Mouse (Mus musculus): ENCODE data around the gene 2510039O18Rik. TPM values are rescaled to one million over a fixed set of nuclear protein-coding genes. Genes with fewer than 3 reads are reported as not detected.

2510039O18Rik gene
- polyA plus RNA-seq (2016; fragmentation: Nextera tagmentation; extraction: Ambion mirVana), result 25.4 and 25.6 TPM in 2 replicates

DNA sequence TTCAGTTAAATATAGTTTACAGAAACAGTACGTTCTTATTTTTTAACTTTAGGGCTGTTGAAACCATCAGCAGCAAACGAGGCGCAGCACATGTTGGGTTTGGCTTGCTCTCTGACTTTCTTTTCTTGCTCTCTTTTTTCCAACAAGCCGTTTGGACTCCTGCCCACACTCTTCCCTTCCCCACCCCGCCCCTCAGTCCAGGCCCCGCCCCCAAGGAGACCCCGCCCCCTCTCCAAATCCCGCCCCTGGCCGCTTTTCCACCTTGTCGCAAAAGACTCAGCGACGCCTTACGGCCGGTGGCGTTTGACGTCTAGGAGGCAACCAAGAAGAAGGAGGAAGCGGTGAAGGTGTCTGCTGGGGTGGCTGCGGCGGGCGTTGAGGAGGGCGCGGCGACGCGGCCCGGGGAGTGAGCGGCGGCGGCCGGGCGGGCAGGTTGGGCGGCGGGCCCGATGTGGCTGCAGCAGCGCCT, at the start of gene 2510039O18Rik:
Gene 2510039O18Rik, plus strand, starts transcription at position 320 of the 469 bp plus-strand sequence.
- peak; percentile 44 for ATAC-seq (ENCODE audit: insufficient number of reproducible peaks, insufficient read depth, low FRiP score, low TSS enrichment)
- H3K27ac ChIP-seq, result peak within 1 kb of the TSS; percentile 91
- H3K9me3 ChIP-seq, result no peaks in the 10 kb centered on the region
- H3K4me3 ChIP-seq, result peak within 1 kb of the TSS; percentile 97
- H3K4me1 ChIP-seq, result peaks cover 30% of the 10 kb centered on the region
- H3K36me3 ChIP-seq, result peaks cover 24% of the 10 kb centered on the region
- no peaks in the 10 kb centered on the region for H3K27me3 ChIP-seq
- H3K9ac ChIP-seq, result peak within 1 kb of the TSS; percentile 92
- H3K4me2 ChIP-seq (replicated peaks), result peak within 1 kb of the TSS; percentile 99
- WGBS, result under 1% methylated on average over 25 of the region's 35 CpGs

DNA sequence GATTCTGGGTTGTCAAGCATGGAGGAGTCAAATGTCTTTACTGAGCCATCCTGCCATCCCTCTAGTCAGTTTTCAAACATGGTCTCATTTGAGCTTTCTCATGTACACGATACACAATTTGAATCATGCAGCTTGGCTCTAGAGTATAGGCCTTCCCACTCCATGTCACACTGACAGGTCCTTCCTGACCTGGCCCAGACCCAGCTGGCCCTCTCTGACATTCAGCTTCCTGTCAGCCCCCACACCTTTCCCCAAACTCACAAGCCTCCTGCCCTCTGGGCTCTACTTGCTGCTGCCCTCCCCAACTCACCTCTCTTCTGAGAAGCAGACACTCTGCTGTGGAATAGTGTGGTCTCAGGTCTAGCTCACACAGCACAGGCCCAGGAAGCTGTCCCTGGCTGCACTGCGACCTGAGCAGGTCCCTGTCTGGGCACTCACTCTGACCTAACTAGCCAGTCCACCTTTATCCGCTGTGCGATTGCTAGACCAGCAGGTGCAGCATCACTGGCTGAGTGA, 44.8 kb upstream of the 2510039O18Rik start:
- Histone ChIP-seq H3K9ac (no peak overlapping the region), H3K4me3 (no peak overlapping the region), H3K27ac (no peak overlapping the region), H3K36me3 (peaks cover 81% of the 10 kb centered on the region), H3K4me2 (replicated peaks) (no peak overlapping the region), H3K27me3 (no peaks in the 10 kb centered on the region), H3K4me1 (no peaks in the 10 kb centered on the region), H3K9me3 (no peaks in the 10 kb centered on the region)
- 91% methylated on average over 4 of the region's 4 CpGs for WGBS
- no peak for ATAC-seq (ENCODE audit: insufficient number of reproducible peaks, insufficient read depth, low FRiP score, low TSS enrichment)

DNA sequence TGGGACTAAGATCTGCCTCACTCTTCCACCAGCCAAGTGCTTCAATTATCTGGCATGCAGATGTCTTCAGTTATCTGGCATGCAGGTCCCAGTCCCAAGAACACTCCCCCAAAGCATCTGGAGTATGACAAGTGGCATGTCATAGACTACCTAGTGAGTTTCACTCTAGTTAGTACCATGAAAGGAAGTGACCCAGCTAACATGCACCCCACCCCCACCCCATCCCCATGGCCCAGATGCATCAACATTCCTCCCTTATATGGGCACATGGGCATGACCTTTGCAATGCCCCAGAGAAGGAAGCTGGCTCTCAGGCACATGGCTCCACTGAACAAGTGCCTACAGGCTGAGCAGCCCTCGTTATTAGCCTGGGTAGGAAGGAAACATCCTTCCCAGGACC, 44.3 kb upstream of the 2510039O18Rik start:
- 37% methylated on average over 1 of the region's 1 CpGs for WGBS
- Histone ChIP-seq H3K4me3 (no peak overlapping the region), H3K36me3 (peaks cover 78% of the 10 kb centered on the region), H3K9me3 (no peaks in the 10 kb centered on the region), H3K9ac (no peak overlapping the region), H3K27ac (no peak overlapping the region), H3K4me1 (no peaks in the 10 kb centered on the region), H3K4me2 (replicated peaks) (no peak overlapping the region), H3K27me3 (no peaks in the 10 kb centered on the region)
- no peak for ATAC-seq (ENCODE audit: insufficient number of reproducible peaks, insufficient read depth, low FRiP score, low TSS enrichment)

DNA sequence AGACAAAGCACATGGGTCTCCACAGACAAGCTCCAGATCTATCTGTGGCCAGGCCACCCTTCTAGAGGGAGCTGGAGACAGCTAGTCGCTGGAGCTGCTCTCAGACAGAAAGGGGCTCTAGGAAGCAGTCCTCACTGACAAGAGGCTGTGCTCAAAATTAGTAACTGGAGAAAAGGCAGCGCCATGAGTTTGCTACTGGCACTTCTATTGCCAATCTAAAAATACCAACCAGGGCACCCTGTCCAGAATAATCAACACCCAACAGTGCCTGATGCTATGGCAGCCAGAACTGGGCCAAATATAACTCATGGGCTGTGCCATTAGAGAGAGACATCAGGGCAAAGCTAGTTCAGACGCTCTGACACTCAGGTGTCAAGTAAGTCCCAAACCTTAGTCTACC, 43.3 kb upstream of the 2510039O18Rik start:
- no peak for ATAC-seq (ENCODE audit: insufficient number of reproducible peaks, insufficient read depth, low FRiP score, low TSS enrichment)
- H3K9me3 ChIP-seq, result no peaks in the 10 kb centered on the region
- H3K4me1 ChIP-seq, result no peaks in the 10 kb centered on the region
- no peak overlapping the region for H3K4me2 ChIP-seq (replicated peaks)
- no peak overlapping the region for H3K27ac ChIP-seq
- H3K9ac ChIP-seq, result no peak overlapping the region
- H3K27me3 ChIP-seq, result no peaks in the 10 kb centered on the region
- WGBS, result 89% methylated on average over 3 of the region's 3 CpGs
- H3K4me3 ChIP-seq, result no peak overlapping the region
- H3K36me3 ChIP-seq, result peaks cover 71% of the 10 kb centered on the region

DNA sequence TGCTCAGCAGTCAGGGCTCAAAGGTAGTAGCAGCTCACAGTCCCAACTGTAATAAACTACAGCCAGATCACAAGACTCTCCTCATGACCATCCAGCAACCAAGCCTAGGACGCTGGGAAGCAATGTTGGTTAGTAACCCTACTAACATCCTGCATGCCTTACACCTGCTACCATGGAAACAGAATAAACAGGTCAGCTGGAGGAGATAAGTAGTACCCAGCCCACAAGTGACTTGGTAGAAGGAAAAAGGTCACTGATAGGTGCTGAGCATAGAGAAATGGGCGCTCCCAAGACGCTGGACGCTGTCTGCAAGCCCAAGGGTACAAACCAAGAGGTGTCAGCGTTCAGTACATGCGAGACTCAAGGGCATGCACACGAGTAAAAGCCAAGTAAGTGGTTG, 40.2 kb upstream of the 2510039O18Rik start:
- peaks cover 51% of the 10 kb centered on the region for H3K36me3 ChIP-seq
- H3K27me3 ChIP-seq, result no peaks in the 10 kb centered on the region
- H3K4me1 ChIP-seq, result peaks cover 13% of the 10 kb centered on the region
- 89% methylated on average over 7 of the region's 7 CpGs for WGBS
- no peak overlapping the region for H3K4me3 ChIP-seq
- no peak for ATAC-seq (ENCODE audit: insufficient number of reproducible peaks, insufficient read depth, low FRiP score, low TSS enrichment)
- no peaks in the 10 kb centered on the region for H3K9me3 ChIP-seq
- no peak overlapping the region for H3K4me2 ChIP-seq (replicated peaks)
- H3K27ac ChIP-seq, result no peak overlapping the region
- no peak overlapping the region for H3K9ac ChIP-seq

DNA sequence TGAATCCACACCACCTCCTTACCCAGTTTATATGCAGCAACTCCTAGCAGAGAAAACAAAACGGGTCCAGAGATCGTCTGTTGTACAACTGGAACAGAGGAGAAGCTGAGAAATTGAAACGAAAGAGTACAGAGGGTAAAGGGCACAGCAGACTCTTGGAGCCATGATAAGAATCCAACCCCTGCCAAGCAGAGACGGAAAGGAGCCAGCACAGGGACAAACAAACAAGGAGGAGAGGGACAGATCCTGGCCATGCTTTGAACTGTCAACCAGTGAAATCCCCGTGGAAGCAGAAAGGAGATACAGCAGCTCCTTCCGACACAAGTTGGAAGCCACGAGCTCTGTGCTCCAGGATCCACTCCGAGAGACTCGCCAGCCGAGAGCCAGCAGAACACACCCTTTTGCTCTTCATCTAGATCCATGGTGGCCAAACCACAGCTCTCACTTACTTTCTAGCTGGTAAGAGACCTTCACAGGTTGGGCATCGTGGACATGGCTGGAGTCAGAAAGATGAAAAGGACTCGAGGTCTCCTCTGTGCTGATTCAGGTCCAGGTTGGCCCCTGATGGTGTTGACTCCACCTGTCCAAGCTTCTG, 37.7 kb upstream of the 2510039O18Rik start:
- H3K9ac ChIP-seq, result no peak overlapping the region
- 86% methylated on average over 12 of the region's 12 CpGs for WGBS
- no peaks in the 10 kb centered on the region for H3K9me3 ChIP-seq
- H3K4me3 ChIP-seq, result no peak overlapping the region
- H3K4me2 ChIP-seq (replicated peaks), result no peak overlapping the region
- peaks cover 13% of the 10 kb centered on the region for H3K4me1 ChIP-seq
- H3K27me3 ChIP-seq, result no peaks in the 10 kb centered on the region
- ATAC-seq (ENCODE audit: insufficient number of reproducible peaks, insufficient read depth, low FRiP score, low TSS enrichment), result no peak
- H3K27ac ChIP-seq, result no peak overlapping the region
- peaks cover 26% of the 10 kb centered on the region for H3K36me3 ChIP-seq

DNA sequence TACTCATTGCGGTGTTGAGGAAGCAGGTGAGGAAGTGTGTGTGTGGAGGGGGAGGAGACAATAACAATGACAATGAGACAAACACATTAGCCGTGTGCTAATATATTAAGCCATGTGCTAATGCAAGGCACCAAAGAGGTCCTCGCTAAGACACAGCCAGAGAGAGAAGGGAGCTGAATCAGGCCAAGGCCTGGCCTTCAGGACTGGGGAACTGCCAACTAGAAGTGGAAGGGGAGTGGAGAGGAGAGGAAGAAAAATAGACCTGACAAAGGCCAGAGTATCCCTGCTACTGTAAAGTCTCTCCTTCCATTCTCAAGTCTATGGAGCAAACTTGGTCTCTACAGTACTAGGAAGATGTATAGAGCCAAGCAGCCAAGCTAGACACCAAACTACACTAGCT, 37.1 kb upstream of the 2510039O18Rik start:
- no peak overlapping the region for H3K27ac ChIP-seq
- no peaks in the 10 kb centered on the region for H3K27me3 ChIP-seq
- peak overlapping the region; percentile 86 for H3K4me3 ChIP-seq
- peaks cover 20% of the 10 kb centered on the region for H3K36me3 ChIP-seq
- no peaks in the 10 kb centered on the region for H3K9me3 ChIP-seq
- peaks cover 13% of the 10 kb centered on the region for H3K4me1 ChIP-seq
- H3K9ac ChIP-seq, result peak overlapping the region; percentile 76; the same call in 1 of the 2 replicates
- peak overlapping the region; percentile 58 for H3K4me2 ChIP-seq (replicated peaks)
- no peak for ATAC-seq (ENCODE audit: insufficient number of reproducible peaks, insufficient read depth, low FRiP score, low TSS enrichment)
- 84% methylated on average over 3 of the region's 3 CpGs for WGBS

DNA sequence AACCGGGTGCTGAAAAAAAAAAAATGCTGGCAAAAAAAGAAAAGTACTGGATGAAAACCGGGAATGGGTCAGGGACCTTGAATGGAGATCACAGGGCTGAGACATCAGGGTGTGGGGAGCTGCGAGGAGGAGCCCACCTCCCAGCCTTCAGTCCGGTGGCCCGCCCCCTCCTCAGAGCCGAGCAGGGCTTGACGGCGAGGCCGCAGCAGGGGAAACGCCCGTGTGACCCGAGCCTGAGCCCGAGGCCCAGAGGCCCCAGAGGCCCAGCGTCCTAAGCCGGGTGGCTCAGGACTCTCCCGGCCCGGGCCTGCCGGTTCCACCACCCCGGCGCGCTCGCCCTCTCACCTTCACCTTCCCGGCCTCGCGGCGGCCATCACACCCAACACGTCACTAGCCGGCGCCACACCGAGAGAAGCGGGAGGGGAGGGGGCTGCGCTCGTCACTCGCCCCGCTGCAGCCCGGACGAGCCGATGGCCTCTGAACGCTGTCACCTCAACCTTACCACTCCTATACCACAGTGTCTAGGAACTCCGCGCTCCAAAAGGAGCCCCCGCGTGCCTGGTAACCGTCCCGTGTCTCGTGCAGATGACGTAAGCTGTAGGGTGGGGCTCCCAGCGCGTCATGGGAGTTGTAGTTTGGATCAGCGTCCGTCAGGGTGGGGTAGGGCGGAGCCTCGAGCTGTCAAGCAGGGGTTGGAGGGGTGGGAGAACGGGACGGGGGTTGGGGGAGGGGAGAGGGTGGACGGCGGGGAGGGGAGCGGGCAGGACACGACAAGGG, 36.2 kb upstream of the 2510039O18Rik start, which contains the start of gene Mfn2:
Gene Mfn2, minus strand, starts transcription at position 392 of the 777 bp plus-strand sequence.
- H3K4me1 ChIP-seq, result peaks cover 13% of the 10 kb centered on the region
- WGBS, result under 1% methylated on average over 59 of the region's 59 CpGs
- peak within 1 kb of the TSS; percentile 80 for H3K27ac ChIP-seq
- H3K4me3 ChIP-seq, result peak within 1 kb of the TSS; percentile 86
- peak within 1 kb of the TSS; percentile 58 for H3K4me2 ChIP-seq (replicated peaks)
- ATAC-seq (ENCODE audit: insufficient number of reproducible peaks, insufficient read depth, low FRiP score, low TSS enrichment), result peak; percentile 84
- 0 out of 2 replicates have a peak, but pooled peaks cover 13% of the 10 kb centered on the region for H3K36me3 ChIP-seq
- H3K9me3 ChIP-seq, result no peaks in the 10 kb centered on the region
- H3K27me3 ChIP-seq, result no peaks in the 10 kb centered on the region
- H3K9ac ChIP-seq, result peak within 1 kb of the TSS; percentile 76

DNA sequence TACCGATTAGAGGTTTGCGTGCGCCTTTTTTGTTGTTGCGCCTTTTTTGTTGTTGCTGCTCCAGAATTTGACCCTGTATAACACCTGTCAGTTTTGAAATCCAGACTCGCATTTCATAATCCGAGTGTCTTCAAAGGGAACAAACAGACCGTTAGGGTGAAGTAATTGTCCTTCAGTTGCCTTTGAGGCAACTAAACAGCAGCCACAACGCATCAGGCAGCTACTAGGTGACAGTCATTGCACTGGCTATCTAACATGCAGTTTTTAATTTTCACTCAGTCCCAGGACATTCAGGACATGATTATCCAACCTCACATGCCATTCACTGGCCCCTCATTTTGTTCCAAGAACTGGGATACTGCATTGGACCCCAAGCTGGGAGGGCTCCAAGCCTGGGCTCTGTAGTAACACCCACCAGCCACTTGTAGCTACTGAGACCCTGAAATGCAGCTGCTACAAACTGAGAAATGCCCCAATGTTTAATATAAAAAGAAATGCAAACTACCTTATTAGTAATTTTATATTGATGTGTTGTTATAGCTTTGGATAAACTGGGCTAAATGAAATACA, 35.5 kb upstream of the 2510039O18Rik start:
- H3K36me3 ChIP-seq, result peaks cover 10% of the 10 kb centered on the region; the same call in 1 of the 2 replicates
- H3K9ac ChIP-seq, result 0 out of 2 replicates have a peak overlapping the region, but pooled peaks have one; percentile 10
- peak overlapping the region; percentile 58 for H3K4me2 ChIP-seq (replicated peaks)
- peak overlapping the region; percentile 86 for H3K4me3 ChIP-seq
- ATAC-seq (ENCODE audit: insufficient number of reproducible peaks, insufficient read depth, low FRiP score, low TSS enrichment), result no peak
- H3K9me3 ChIP-seq, result no peaks in the 10 kb centered on the region
- H3K27me3 ChIP-seq, result no peaks in the 10 kb centered on the region
- H3K27ac ChIP-seq, result no peak overlapping the region
- 1% methylated on average over 8 of the region's 8 CpGs for WGBS
- H3K4me1 ChIP-seq, result peaks cover 13% of the 10 kb centered on the region

DNA sequence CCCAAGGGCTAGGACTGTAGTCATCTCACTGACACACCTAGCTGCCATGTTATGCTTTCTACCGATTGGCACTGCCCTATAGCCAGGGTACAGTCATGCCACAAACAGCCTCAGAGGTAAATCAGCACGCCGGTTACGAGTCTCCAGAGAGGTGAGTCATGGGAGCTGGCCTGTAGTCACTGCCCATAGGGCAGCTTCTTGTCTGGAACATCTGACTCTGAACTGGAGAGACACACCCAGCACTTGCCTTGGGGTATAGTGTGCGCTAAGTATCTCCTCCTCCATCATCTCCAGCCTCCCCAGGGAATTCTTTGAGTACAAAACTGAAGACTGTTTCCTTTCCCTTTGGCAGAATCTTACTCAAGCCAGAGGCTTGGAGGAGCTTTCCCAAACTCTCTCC, 34.5 kb upstream of the 2510039O18Rik start:
- 77% methylated on average over 5 of the region's 5 CpGs for WGBS
- Histone ChIP-seq H3K4me1 (peaks cover 13% of the 10 kb centered on the region), H3K9me3 (no peaks in the 10 kb centered on the region), H3K27me3 (no peaks in the 10 kb centered on the region), H3K9ac (no peak overlapping the region), H3K36me3 (peaks cover 10% of the 10 kb centered on the region; the same call in 1 of the 2 replicates), H3K4me3 (no peak overlapping the region), H3K4me2 (replicated peaks) (no peak overlapping the region), H3K27ac (no peak overlapping the region)
- ATAC-seq (ENCODE audit: insufficient number of reproducible peaks, insufficient read depth, low FRiP score, low TSS enrichment), result no peak

DNA sequence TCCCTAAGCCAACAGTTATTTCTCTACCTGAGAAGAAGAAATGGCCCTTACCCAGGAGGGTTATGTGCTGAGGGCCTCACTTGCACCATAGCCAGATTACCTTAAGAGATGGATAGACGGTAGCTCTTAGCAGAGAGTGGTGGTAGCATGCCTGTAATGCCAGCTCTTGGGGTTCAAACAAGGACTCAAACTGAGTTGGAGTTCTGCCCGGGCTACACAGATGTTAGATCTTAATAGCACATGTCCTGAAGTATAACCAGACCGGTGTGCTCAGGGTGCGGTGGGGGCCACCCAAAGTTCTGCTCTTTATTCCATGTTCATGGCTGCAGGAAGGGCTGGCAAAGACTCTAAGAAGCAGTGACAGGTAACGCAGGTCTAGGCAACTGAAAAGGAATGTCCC, 31.2 kb upstream of the 2510039O18Rik start:
- Histone ChIP-seq H3K9ac (no peak overlapping the region), H3K27me3 (no peaks in the 10 kb centered on the region), H3K4me1 (0 out of 2 replicates have a peak, but pooled peaks cover 4% of the 10 kb centered on the region), H3K36me3 (peaks cover 17% of the 10 kb centered on the region; the same call in 1 of the 2 replicates), H3K4me3 (no peak overlapping the region), H3K27ac (no peak overlapping the region), H3K9me3 (no peaks in the 10 kb centered on the region), H3K4me2 (replicated peaks) (no peak overlapping the region)
- 92% methylated on average over 5 of the region's 5 CpGs for WGBS
- no peak for ATAC-seq (ENCODE audit: insufficient number of reproducible peaks, insufficient read depth, low FRiP score, low TSS enrichment)

All from embryonic facial prominence, embryonic 12.5 days (tissue).